Mouse (Mus musculus) inflammation-experienced regulatory T-cells, adult 6 months (primary cell): ENCODE data around the gene Arhgef26. TPM values are rescaled to one million over a fixed set of nuclear protein-coding genes. Genes with fewer than 3 reads are reported as not detected.

Experiments
- ATAC-seq: one replicate; pipeline ENCODE4 v1.8.0; 2017
- polyA plus RNA-seq, 3 experiments: library from polyadenylated mRNA; unstranded; fragments of 100-300 nt; shearing (Covaris generic); gene quantifications; one replicate each; pipeline ENCODE4 v1.2.1; 2017

Gene Arhgef26
- polyA plus RNA-seq, 3 experiments from 2014 or later, result 0.22 to 0.68 (median 0.23) TPM

- no peak for ATAC-seq
Measured at GRCm38 (mm10) chr3:62382853-62383252, 44.7 kb downstream of the Arhgef26 start.

GRCm38 (mm10) chr3:62392636-62393035 is 54.5 kb downstream of the Arhgef26 start:
- ATAC-seq, result no peak

- no peak for ATAC-seq
Measured at GRCm38 (mm10) chr3:62394284-62394683, 56.1 kb downstream of the Arhgef26 start.

GRCm38 (mm10) chr3:62395368-62395767 is 57.2 kb downstream of the Arhgef26 start:
- ATAC-seq, result no peak

- ATAC-seq, result no peak
Measured at GRCm38 (mm10) chr3:62396109-62396508, 58.0 kb downstream of the Arhgef26 start.

- no peak for ATAC-seq
Measured at GRCm38 (mm10) chr3:62398094-62398493, 60.0 kb downstream of the Arhgef26 start.

- ATAC-seq, result no peak
Measured at GRCm38 (mm10) chr3:62399826-62400746, 61.9 kb downstream of the Arhgef26 start.

GRCm38 (mm10) chr3:62402466-62402865 is 64.3 kb downstream of the Arhgef26 start:
- ATAC-seq, result no peak

- ATAC-seq, result no peak
Measured at GRCm38 (mm10) chr3:62404477-62405246, 66.5 kb downstream of the Arhgef26 start.

GRCm38 (mm10) chr3:62409555-62410182 is 71.5 kb downstream of the Arhgef26 start:
- no peak for ATAC-seq

GRCm38 (mm10) chr3:62410491-62410890 is 72.3 kb downstream of the Arhgef26 start:
- ATAC-seq, result no peak

GRCm38 (mm10) chr3:62412704-62413103 is 74.6 kb downstream of the Arhgef26 start:
- no peak for ATAC-seq

- ATAC-seq, result no peak
Measured at GRCm38 (mm10) chr3:62414926-62415325, 76.8 kb downstream of the Arhgef26 start.

GRCm38 (mm10) chr3:62417458-62417857 is 79.3 kb downstream of the Arhgef26 start:
- no peak for ATAC-seq

- no peak for ATAC-seq
Measured at GRCm38 (mm10) chr3:62418387-62419138, 80.4 kb downstream of the Arhgef26 start.

- no peak for ATAC-seq
Measured at GRCm38 (mm10) chr3:62433675-62434074, 95.5 kb downstream of the Arhgef26 start.

GRCm38 (mm10) chr3:62435923-62436322 is 97.8 kb downstream of the Arhgef26 start:
- no peak for ATAC-seq

GRCm38 (mm10) chr3:62440431-62440969 is 102.4 kb downstream of the Arhgef26 start:
- no peak for ATAC-seq

- ATAC-seq, result no peak
Measured at GRCm38 (mm10) chr3:62443582-62444194, 105.5 kb downstream of the Arhgef26 start.

GRCm38 (mm10) chr3:62446271-62446670 is 108.1 kb downstream of the Arhgef26 start:
- ATAC-seq, result no peak

GRCm38 (mm10) chr3:62447151-62447550 is 109.0 kb downstream of the Arhgef26 start:
- ATAC-seq, result no peak
